Mouse (Mus musculus) ES-Bruce4 (cell line): ENCODE data around the gene Gm28635.

Source experiments
- CTCF ChIP-seq: IDR thresholded peaks from one replicate; pipeline ENCODE4 v1.8.1; 2011; ENCODE audit warnings: low read depth, low read length
- EP300 ChIP-seq: IDR thresholded peaks from 2 replicates; pipeline ENCODE4 v1.6.1; 2011; ENCODE audit warnings: low read depth, low read length; ENCODE audit not compliant: insufficient read depth
- POLR2A ChIP-seq: IDR thresholded peaks from one replicate; pipeline ENCODE4 v1.8.1; 2011; ENCODE audit warnings: low read length; ENCODE audit not compliant: insufficient read depth

DNA sequence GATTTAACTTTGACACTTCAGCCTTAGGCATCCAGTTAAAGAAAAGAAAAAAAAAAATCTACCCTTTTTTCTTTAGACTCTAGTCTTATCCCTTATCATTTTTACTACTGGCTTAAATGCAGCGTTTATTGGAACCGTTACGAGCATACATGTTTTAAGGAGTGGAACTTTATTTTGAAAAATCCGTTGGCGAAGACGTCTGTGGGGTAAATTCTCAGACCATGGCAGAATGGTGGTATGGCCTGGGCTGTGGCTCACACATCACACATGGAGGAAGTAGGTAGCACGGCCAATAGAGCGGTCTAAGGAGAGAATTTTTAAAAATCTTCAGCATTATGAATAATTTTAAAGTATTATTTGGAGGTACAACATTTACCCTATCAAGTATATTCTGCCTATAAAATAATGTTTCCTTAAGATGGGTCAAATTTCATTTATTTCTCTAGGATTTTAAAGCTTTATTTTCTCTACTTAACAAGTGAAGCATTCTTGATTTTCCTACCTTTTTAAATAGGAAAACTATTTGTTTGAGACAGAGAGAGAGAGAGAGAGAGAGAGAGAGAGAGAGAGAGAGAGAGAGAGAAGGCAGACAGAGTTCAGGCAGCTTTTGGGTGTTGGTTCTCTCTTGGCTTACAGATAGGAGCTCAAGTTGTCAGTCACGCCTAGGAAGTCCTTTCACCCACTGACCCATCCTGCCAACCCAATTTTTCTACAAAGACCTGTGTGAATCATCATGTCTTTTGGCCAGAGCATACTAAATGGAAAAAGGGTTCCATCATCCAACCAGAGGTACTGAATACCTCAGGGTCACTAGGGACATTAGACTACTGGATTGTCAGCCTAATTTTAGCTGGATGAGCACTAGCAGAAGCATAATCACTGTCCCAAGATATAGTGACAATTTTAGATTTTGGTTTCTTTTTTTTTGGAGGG lies 38.8 kb upstream of the Gm28635 start:
- TF ChIP-seq POLR2A (no peak), CTCF (no peak), EP300 (no peak)
